Mouse (Mus musculus) bone marrow, adult 2 months (tissue): ENCODE data around the gene Dcaf1.

Experiments used
- CTCF ChIP-seq: fragments of 200-500 bp; IDR thresholded peaks from 2 replicates; pipeline ENCODE4 v1.5.1; 2011; ENCODE audit warnings: low read length, control low read depth; ENCODE audit not compliant: control insufficient read depth, insufficient read depth
- POLR2A ChIP-seq: fragments of 200-500 bp; IDR thresholded peaks from 2 replicates; pipeline ENCODE4 v1.6.1; 2011; ENCODE audit warnings: low read depth, mild to moderate bottlenecking, control low read depth, low read length, borderline replicate concordance; ENCODE audit not compliant: control insufficient read depth

- TF ChIP-seq CTCF (no peak), POLR2A (no peak)
These were observed 32.3 kb upstream of the Dcaf1 start for GRCm38 (mm10) chr9:106789363-106789762.
